Mouse (Mus musculus): ENCODE data around the gene Gm20662. TPM values are rescaled to one million over a fixed set of nuclear protein-coding genes. Genes with fewer than 3 reads are reported as not detected.

Gene Gm20662
- polyA plus RNA-seq, 1 experiment from 2014 or later: 0.75 TPM

- Histone ChIP-seq H3K4me3 (ENCODE audit: low read length) (no peak overlapping the region), H3K27me3 (ENCODE audit: control insufficient read depth, insufficient read depth, low read depth, low read length) (no peaks in the 10 kb centered on the region), H3K9ac (ENCODE audit: low read length) (no peak overlapping the region), H3K36me3 (ENCODE audit: control insufficient read depth, insufficient read depth, low read length) (peaks cover 7% of the 10 kb centered on the region), H3K27ac (ENCODE audit: low read length) (no peak overlapping the region), H3K4me1 (replicated peaks; ENCODE audit: control insufficient read depth, insufficient read depth, low read length) (no peaks in the 10 kb centered on the region), H3K9me3 (ENCODE audit: control insufficient read depth, low read length) (no peaks in the 10 kb centered on the region), H3K4me2 (ENCODE audit: low read depth, low read length) (no peak overlapping the region)
- 57% methylated on average over 8 of the region's 8 CpGs for WGBS
- ATAC-seq (ENCODE audit: low read depth): peak; percentile 55
Observed at GRCm38 (mm10) chr9:107971690-107972541, 24.2 kb upstream of the Gm20662 start.

GRCm38 (mm10) chr9:107974491-107975171, 21.5 kb upstream of the Gm20662 start:
- Histone ChIP-seq H3K36me3 (ENCODE audit: control insufficient read depth, insufficient read depth, low read length) (no peaks in the 10 kb centered on the region; the same call in none of the 2 replicates), H3K4me2 (ENCODE audit: low read depth, low read length) (no peak overlapping the region), H3K9me3 (ENCODE audit: control insufficient read depth, low read length) (no peaks in the 10 kb centered on the region), H3K4me1 (replicated peaks; ENCODE audit: control insufficient read depth, insufficient read depth, low read length) (no peaks in the 10 kb centered on the region), H3K27ac (ENCODE audit: low read length) (no peak overlapping the region), H3K4me3 (ENCODE audit: low read length) (no peak overlapping the region), H3K9ac (ENCODE audit: low read length) (no peak overlapping the region), H3K27me3 (ENCODE audit: control insufficient read depth, insufficient read depth, low read depth, low read length) (no peaks in the 10 kb centered on the region)
- ATAC-seq (ENCODE audit: low read depth): no peak
- 73% methylated on average over 10 of the region's 10 CpGs for WGBS

- peaks cover 8% of the 10 kb centered on the region for H3K4me1 ChIP-seq (replicated peaks; ENCODE audit: control insufficient read depth, insufficient read depth, low read length)
- H3K9ac ChIP-seq (ENCODE audit: low read length): peak within 1 kb of the TSS; percentile 54
- peak within 1 kb of the TSS; percentile 67 for H3K27ac ChIP-seq (ENCODE audit: low read length)
- 65% methylated on average over 12 of the region's 12 CpGs for WGBS
- H3K27me3 ChIP-seq (ENCODE audit: control insufficient read depth, insufficient read depth, low read depth, low read length): no peaks in the 10 kb centered on the region
- H3K4me2 ChIP-seq (ENCODE audit: low read depth, low read length): peak within 1 kb of the TSS; percentile 38
- peak; percentile 30 for ATAC-seq (ENCODE audit: low read depth)
- H3K9me3 ChIP-seq (ENCODE audit: control insufficient read depth, low read length): no peaks in the 10 kb centered on the region
- H3K4me3 ChIP-seq (ENCODE audit: low read length): peak within 1 kb of the TSS; percentile 31
- no peaks in the 10 kb centered on the region; the same call in none of the 2 replicates for H3K36me3 ChIP-seq (ENCODE audit: control insufficient read depth, insufficient read depth, low read length)
Observed at GRCm38 (mm10) chr9:107975399-107976386, 20.5 kb upstream of the Gm20662 start, which contains the start of gene Uba7. Uba7 (plus strand) TSS chr9:107975505.

GRCm38 (mm10) chr9:107978815-107979214, 17.3 kb upstream of the Gm20662 start:
- Histone ChIP-seq H3K4me3 (ENCODE audit: low read length) (no peak overlapping the region), H3K27ac (ENCODE audit: low read length) (no peak overlapping the region), H3K4me2 (ENCODE audit: low read depth, low read length) (no peak overlapping the region), H3K4me1 (replicated peaks; ENCODE audit: control insufficient read depth, insufficient read depth, low read length) (peaks cover 39% of the 10 kb centered on the region), H3K9me3 (ENCODE audit: control insufficient read depth, low read length) (no peaks in the 10 kb centered on the region), H3K9ac (ENCODE audit: low read length) (no peak overlapping the region), H3K27me3 (ENCODE audit: control insufficient read depth, insufficient read depth, low read depth, low read length) (no peaks in the 10 kb centered on the region), H3K36me3 (ENCODE audit: control insufficient read depth, insufficient read depth, low read length) (no peaks in the 10 kb centered on the region)
- no peak for ATAC-seq (ENCODE audit: low read depth)
- WGBS: 79% methylated on average over 12 of the region's 12 CpGs

- Histone ChIP-seq H3K9me3 (ENCODE audit: control insufficient read depth, low read length) (no peaks in the 10 kb centered on the region), H3K27me3 (ENCODE audit: control insufficient read depth, insufficient read depth, low read depth, low read length) (no peaks in the 10 kb centered on the region), H3K36me3 (ENCODE audit: control insufficient read depth, insufficient read depth, low read length) (no peaks in the 10 kb centered on the region), H3K4me2 (ENCODE audit: low read depth, low read length) (peak overlapping the region; percentile 86), H3K4me1 (replicated peaks; ENCODE audit: control insufficient read depth, insufficient read depth, low read length) (peaks cover 40% of the 10 kb centered on the region), H3K4me3 (ENCODE audit: low read length) (peak overlapping the region; percentile 74), H3K27ac (ENCODE audit: low read length) (peak overlapping the region; percentile 100), H3K9ac (ENCODE audit: low read length) (peak overlapping the region; percentile 82)
- ATAC-seq (ENCODE audit: low read depth): peak; percentile 39
- 22% methylated on average over 7 of the region's 7 CpGs for whole genome bisulfite sequencing
Observed at GRCm38 (mm10) chr9:107981684-107982605, 14.2 kb upstream of the Gm20662 start.

GRCm38 (mm10) chr9:107982681-107983346, 13.3 kb upstream of the Gm20662 start, which contains the start of gene Gm20661:
Gm20661 (plus strand) TSS chr9:107983058.
- peak within 1 kb of the TSS; percentile 86 for H3K4me2 ChIP-seq (ENCODE audit: low read depth, low read length)
- WGBS: 15% methylated on average over 14 of the region's 14 CpGs
- H3K36me3 ChIP-seq (ENCODE audit: control insufficient read depth, insufficient read depth, low read length): no peaks in the 10 kb centered on the region
- H3K9me3 ChIP-seq (ENCODE audit: control insufficient read depth, low read length): no peaks in the 10 kb centered on the region
- H3K27me3 ChIP-seq (ENCODE audit: control insufficient read depth, insufficient read depth, low read depth, low read length): no peaks in the 10 kb centered on the region
- ATAC-seq (ENCODE audit: low read depth): peak; percentile 84
- peak within 1 kb of the TSS; percentile 82 for H3K9ac ChIP-seq (ENCODE audit: low read length)
- peak within 1 kb of the TSS; percentile 74 for H3K4me3 ChIP-seq (ENCODE audit: low read length)
- peak within 1 kb of the TSS; percentile 100 for H3K27ac ChIP-seq (ENCODE audit: low read length)
- H3K4me1 ChIP-seq (replicated peaks; ENCODE audit: control insufficient read depth, insufficient read depth, low read length): peaks cover 40% of the 10 kb centered on the region

GRCm38 (mm10) chr9:107983421-107983890, 12.7 kb upstream of the Gm20662 start:
- Histone ChIP-seq H3K9me3 (ENCODE audit: control insufficient read depth, low read length) (no peaks in the 10 kb centered on the region), H3K27ac (ENCODE audit: low read length) (peak overlapping the region; percentile 100), H3K36me3 (ENCODE audit: control insufficient read depth, insufficient read depth, low read length) (no peaks in the 10 kb centered on the region), H3K9ac (ENCODE audit: low read length) (peak overlapping the region; percentile 82), H3K4me2 (ENCODE audit: low read depth, low read length) (peak overlapping the region; percentile 86), H3K27me3 (ENCODE audit: control insufficient read depth, insufficient read depth, low read depth, low read length) (no peaks in the 10 kb centered on the region), H3K4me1 (replicated peaks; ENCODE audit: control insufficient read depth, insufficient read depth, low read length) (peaks cover 40% of the 10 kb centered on the region), H3K4me3 (ENCODE audit: low read length) (peak overlapping the region; percentile 74)
- peak; percentile 82 for ATAC-seq (ENCODE audit: low read depth)
- 6% methylated on average over 4 of the region's 4 CpGs for WGBS

All from lung, embryonic 16.5 days (tissue).